Mouse (Mus musculus) lung, postnatal 0 days (tissue): ENCODE data around the gene Wdr24. TPM values are rescaled to one million over a fixed set of nuclear protein-coding genes. Genes with fewer than 3 reads are reported as not detected.

Experiments
- ATAC-seq: fragments of 200-750 bp; cut with Nextera tagmentation; 2 replicates; pipeline ENCODE4 v1.8.0; 2017; ENCODE audit warnings: moderate library complexity
- DNase-seq: peaks from one replicate; pipeline ENCODE4 v3.0.0-alpha.2; 2016; ENCODE audit warnings: low spot score
- H3K27ac ChIP-seq: fragments of 300-500 bp; sonication (generic); 2 replicates; pipeline ENCODE4 v1.5.1; 2014; ENCODE audit warnings: antibody characterized with exemption, mild to moderate bottlenecking, low read length, mixed read lengths
- H3K27me3 ChIP-seq: fragments of 300-500 bp; sonication (generic); replicated peaks from 2 replicates; pipeline ENCODE4 v1.6.1; 2014; ENCODE audit warnings: low read length, mixed read lengths; ENCODE audit not compliant: insufficient read depth
- H3K36me3 ChIP-seq: fragments of 300-500 bp; sonication (generic); 2 replicates; pipeline ENCODE4 v1.6.1; 2014; ENCODE audit warnings: low read length, mixed read lengths; ENCODE audit not compliant: insufficient read depth
- H3K4me1 ChIP-seq: fragments of 300-500 bp; sonication (generic); 2 replicates; pipeline ENCODE4 v1.6.1; 2014; ENCODE audit warnings: antibody characterized with exemption, low read depth, low read length, mixed read lengths; ENCODE audit not compliant: insufficient read depth
- H3K4me2 ChIP-seq: fragments of 300-500 bp; sonication (generic); replicated peaks from 2 replicates; pipeline ENCODE4 v1.6.1; 2014; ENCODE audit warnings: low read depth, mild to moderate bottlenecking, low read length, moderate library complexity, mixed read lengths
- H3K4me3 ChIP-seq: fragments of 300-500 bp; sonication (generic); 2 replicates; pipeline ENCODE4 v1.5.1; 2014; ENCODE audit warnings: low read depth, low read length
- H3K9ac ChIP-seq: fragments of 300-500 bp; sonication (generic); replicated peaks from 2 replicates; pipeline ENCODE4 v1.6.1; 2014; ENCODE audit warnings: low read depth, mild to moderate bottlenecking
- H3K9me3 ChIP-seq: fragments of 300-500 bp; sonication (generic); 2 replicates; pipeline ENCODE4 v1.6.1; 2016; ENCODE audit warnings: low read length, mixed read lengths
- CTCF ChIP-seq: IDR thresholded peaks from 2 replicates; pipeline ENCODE4 v1.5.1; 2016; ENCODE audit warnings: antibody characterized with exemption, mild to moderate bottlenecking
- EP300 ChIP-seq: IDR thresholded peaks from 2 replicates; pipeline ENCODE4 v1.6.1; 2016; ENCODE audit warnings: antibody characterized with exemption, mild to moderate bottlenecking, control low read depth
- WGBS: fragments of 180-500 bp; shearing (Covaris S2); extraction: QIAGEN DNeasy Blood & Tissue Kit; methylation state at CpG from one replicate; pipeline ENCODE4 v1.1.7; 2014; 5-methylcytosine and 5-hydroxymethylcytosine counted together
- polyA plus RNA-seq: library from polyadenylated mRNA; unstranded; fragments of >200 nt; fragmentation: Nextera tagmentation; extraction: Ambion mirVana; gene quantifications from 2 replicates; pipeline ENCODE4 v1.2.1, GENCODE M21; 2015

Wdr24 gene
- polyA plus RNA-seq, 1 experiment from 2014 or later = 14.9 TPM

GRCm38 (mm10) chr17:25794197-25794596 lies 29.2 kb upstream of the Wdr24 start:
- Histone ChIP-seq H3K4me2 (no peak overlapping the region), H3K4me1 (peaks cover 9% of the 10 kb centered on the region; the same call in 1 of the 2 replicates), H3K27me3 (no peaks in the 10 kb centered on the region), H3K36me3 (no peaks in the 10 kb centered on the region), H3K9ac (no peak overlapping the region), H3K27ac (no peak overlapping the region), H3K9me3 (no peaks in the 10 kb centered on the region), H3K4me3 (no peak overlapping the region)
- TF ChIP-seq CTCF = no peak
- no peak for TF ChIP-seq EP300
- 70% methylated on average over 13 of the region's 13 CpGs for WGBS
- ATAC-seq (no peak), DNase-seq (no peak)

- WGBS = 80% methylated on average over 17 of the region's 17 CpGs
- Histone ChIP-seq H3K4me2 (no peak overlapping the region), H3K9ac (no peak overlapping the region), H3K9me3 (no peaks in the 10 kb centered on the region), H3K27ac (no peak overlapping the region), H3K4me1 (peaks cover 9% of the 10 kb centered on the region; the same call in 1 of the 2 replicates), H3K36me3 (no peaks in the 10 kb centered on the region), H3K27me3 (no peaks in the 10 kb centered on the region), H3K4me3 (no peak overlapping the region)
- ATAC-seq (no peak), DNase-seq (no peak)
- TF ChIP-seq EP300 = no peak
- no peak for TF ChIP-seq CTCF
Measured at GRCm38 (mm10) chr17:25794998-25795397, 28.4 kb upstream of the Wdr24 start.

DNA sequence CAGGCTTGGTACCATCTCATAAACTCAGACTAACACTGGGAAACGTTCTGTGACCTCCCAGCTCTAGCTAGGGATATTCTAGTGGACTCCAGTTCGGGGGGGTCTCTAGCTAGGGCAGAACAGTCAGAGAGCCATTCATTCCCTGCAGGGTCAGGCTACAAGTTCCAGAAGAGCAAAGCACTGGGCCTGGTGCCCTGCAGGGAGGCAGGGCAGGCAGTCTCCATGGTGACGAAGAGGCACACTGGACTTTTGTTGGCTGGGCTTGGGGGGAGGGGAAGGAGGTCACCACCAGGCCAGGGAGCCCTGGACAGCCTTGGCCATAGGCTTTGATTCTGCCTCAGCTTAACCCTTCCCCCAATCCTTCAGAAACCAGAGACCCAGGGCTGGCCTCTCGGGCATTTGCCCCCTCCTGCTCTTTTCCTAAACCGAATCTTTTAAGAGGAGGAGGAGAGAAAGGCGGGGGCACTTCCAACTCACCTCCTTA lies 27.8 kb upstream of the Wdr24 start, which contains the start of gene AC134908.4:
AC134908.4 (minus strand) TSS at position 51 of the 484 bp plus-strand sequence.
- 24% methylated on average over 6 of the region's 6 CpGs for WGBS
- Histone ChIP-seq H3K4me3 (peak within 1 kb of the TSS; percentile 75), H3K9me3 (no peaks in the 10 kb centered on the region), H3K9ac (peak within 1 kb of the TSS; percentile 48), H3K36me3 (no peaks in the 10 kb centered on the region), H3K27me3 (no peaks in the 10 kb centered on the region), H3K27ac (no peak within 1 kb of the TSS), H3K4me2 (peak within 1 kb of the TSS; percentile 87), H3K4me1 (peaks cover 9% of the 10 kb centered on the region; the same call in 1 of the 2 replicates)
- no peak for ATAC-seq
- TF ChIP-seq CTCF (no peak), EP300 (no peak)
- DNase-seq = peak; percentile 32

DNA sequence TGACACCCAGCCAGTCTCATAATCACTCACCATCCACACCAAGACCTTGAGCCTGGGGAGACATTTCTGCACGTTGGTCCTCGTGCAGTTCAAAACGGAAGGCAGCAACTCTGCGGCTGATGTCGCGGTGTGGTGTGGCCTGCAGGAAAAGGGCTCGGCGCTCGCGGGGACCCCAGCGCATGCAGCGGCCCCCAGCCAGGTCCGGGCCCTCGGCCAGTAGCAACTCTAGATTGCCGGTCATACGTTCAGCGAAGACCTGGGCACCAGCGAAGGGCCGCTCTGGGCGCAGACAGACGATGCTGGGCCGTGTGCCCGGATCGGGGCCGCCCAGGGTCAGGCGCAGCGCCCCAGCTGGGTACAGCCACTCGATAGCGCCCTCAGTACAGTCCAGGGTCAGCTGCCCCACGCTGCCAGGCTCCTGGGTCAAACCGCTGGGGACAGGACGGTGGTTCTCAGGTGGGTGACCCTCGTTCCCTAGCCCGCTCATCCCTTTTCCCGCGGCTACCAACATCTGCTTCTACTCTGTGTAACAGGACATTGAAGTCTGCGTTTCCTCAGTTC lies 27.1 kb upstream of the Wdr24 start:
- 0 out of 2 replicates have a peak, but pooled peaks have one; percentile 0 for ATAC-seq
- Histone ChIP-seq H3K4me3 (peak overlapping the region; percentile 75), H3K4me1 (peaks cover 9% of the 10 kb centered on the region; the same call in 1 of the 2 replicates), H3K27ac (no peak overlapping the region), H3K9ac (peak overlapping the region; percentile 48), H3K27me3 (no peaks in the 10 kb centered on the region), H3K4me2 (peak overlapping the region; percentile 87), H3K9me3 (no peaks in the 10 kb centered on the region), H3K36me3 (no peaks in the 10 kb centered on the region)
- DNase-seq = no peak
- TF ChIP-seq CTCF (no peak), EP300 (no peak)
- WGBS = 3% methylated on average over 37 of the region's 37 CpGs

GRCm38 (mm10) chr17:25796951-25797369 lies 26.5 kb upstream of the Wdr24 start, which contains the start of gene Metrn:
Gene Metrn (minus strand): TSS chr17:25797136.
- H3K27me3 ChIP-seq = no peaks in the 10 kb centered on the region
- under 1% methylated on average over 25 of the region's 35 CpGs for WGBS
- TF ChIP-seq EP300 (no peak), CTCF (no peak)
- peak within 1 kb of the TSS; percentile 87 for H3K4me2 ChIP-seq
- H3K36me3 ChIP-seq = no peaks in the 10 kb centered on the region
- H3K9me3 ChIP-seq = no peaks in the 10 kb centered on the region
- DNase-seq (peak; percentile 89), ATAC-seq (peak; percentile 76)
- H3K4me1 ChIP-seq = peaks cover 9% of the 10 kb centered on the region; the same call in 1 of the 2 replicates
- peak within 1 kb of the TSS; percentile 48 for H3K9ac ChIP-seq
- H3K27ac ChIP-seq = no peak within 1 kb of the TSS
- H3K4me3 ChIP-seq = peak within 1 kb of the TSS; percentile 75

DNA sequence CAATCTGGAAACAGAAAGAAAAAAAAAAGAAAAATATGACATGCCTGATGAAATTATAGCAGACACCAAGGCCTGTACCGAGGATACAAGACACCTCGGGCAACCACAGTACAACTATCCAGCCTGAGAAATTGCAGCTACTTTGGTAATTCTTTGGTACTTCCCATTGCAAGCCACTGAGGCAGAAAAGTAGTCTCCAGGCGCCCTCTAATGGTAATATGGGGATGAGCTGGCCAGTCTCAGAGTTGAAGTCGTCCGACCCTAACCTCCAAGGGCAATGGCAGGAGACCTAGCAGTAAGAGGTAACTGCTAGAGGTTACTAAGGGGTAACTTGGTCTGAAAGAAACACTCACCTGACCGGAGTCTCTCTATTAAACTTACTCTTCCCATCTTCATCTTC lies 22.4 kb upstream of the Wdr24 start:
- no peak overlapping the region for H3K27ac ChIP-seq
- H3K4me2 ChIP-seq = no peak overlapping the region
- WGBS = 8% methylated on average over 6 of the region's 6 CpGs
- ATAC-seq (peak; percentile 63), DNase-seq (peak; percentile 79)
- H3K27me3 ChIP-seq = no peaks in the 10 kb centered on the region
- no peaks in the 10 kb centered on the region for H3K9me3 ChIP-seq
- H3K4me3 ChIP-seq = no peak overlapping the region
- no peaks in the 10 kb centered on the region for H3K36me3 ChIP-seq
- TF ChIP-seq EP300 = no peak
- TF ChIP-seq CTCF = peak; percentile 91
- H3K9ac ChIP-seq = no peak overlapping the region
- peaks cover 3% of the 10 kb centered on the region; the same call in 1 of the 2 replicates for H3K4me1 ChIP-seq
